Mouse (Mus musculus) heart, postnatal 10 days (tissue): ENCODE measurements around the gene Atp6ap1. TPM values are rescaled to one million over a fixed set of nuclear protein-coding genes. Genes with fewer than 3 reads are reported as not detected.

ENCODE experiments used
- DNase-seq, 2 experiments: peaks; one replicate each; pipeline ENCODE4 v3.0.0; 2021
- intact Hi-C: fragments of 180-260 bp; cut with DNase I; formaldehyde crosslinking; loops from one replicate; pipeline ENCODE4 v1.15.1; 2025
- microRNA-seq, 2 experiments: library from miRNA; unstranded; fragments of <30 nt; microRNA quantifications; one replicate each; pipeline ENCODE4 v1.2.0; 2022
- total RNA-seq, 2 experiments: library from RNA; stranded (reverse); gene quantifications; 2 replicates each; pipeline ENCODE4 v1.2.3; 2021

Atp6ap1 gene
- total RNA-seq, 2 experiments from 2014 or later = 119 to 123 TPM

DNA sequence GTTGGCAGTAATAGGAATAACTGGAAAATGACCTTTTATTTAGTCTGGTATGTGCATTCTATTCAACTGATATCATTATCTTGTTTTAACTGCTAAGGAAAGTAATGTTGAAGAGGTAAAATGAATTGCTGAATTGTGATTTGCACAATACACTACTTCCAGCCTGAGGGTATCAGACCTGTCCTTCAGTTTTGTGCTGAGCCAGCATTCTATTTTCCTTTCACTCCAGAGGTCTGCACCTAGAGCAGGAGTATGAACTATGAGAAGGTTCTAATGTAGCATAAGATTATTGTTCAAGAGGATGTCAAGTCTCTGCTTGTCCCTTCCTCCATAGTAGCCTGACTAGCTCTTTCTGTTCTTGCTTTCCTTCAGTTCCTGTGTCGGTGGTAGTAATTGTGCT lies 1.5 kb downstream of the Atp6ap1 start:
- DNase-seq = no peak
- intact Hi-C loops = no loop called here

DNA sequence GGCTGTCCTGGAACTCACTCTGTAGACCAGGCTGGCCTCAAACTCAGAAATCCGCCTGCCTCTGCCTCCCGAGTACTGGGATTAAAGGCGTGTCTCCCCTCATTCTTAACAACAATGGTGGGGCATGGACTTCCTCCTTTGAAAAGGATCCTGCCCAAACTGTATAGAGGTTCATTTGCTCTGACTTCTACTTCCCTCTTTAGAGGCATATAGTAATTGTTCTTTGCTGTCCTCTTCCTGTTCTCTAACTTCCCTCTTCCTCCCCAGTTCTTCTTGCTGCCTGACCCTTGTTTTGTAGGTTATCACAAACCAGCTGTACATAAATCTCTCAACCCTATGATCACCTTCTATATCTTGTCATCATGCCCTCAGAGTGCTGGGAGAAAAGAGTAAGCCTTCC lies 2.8 kb downstream of the Atp6ap1 start:
- no peak for DNase-seq
- intact Hi-C loops = no loop called here

DNA sequence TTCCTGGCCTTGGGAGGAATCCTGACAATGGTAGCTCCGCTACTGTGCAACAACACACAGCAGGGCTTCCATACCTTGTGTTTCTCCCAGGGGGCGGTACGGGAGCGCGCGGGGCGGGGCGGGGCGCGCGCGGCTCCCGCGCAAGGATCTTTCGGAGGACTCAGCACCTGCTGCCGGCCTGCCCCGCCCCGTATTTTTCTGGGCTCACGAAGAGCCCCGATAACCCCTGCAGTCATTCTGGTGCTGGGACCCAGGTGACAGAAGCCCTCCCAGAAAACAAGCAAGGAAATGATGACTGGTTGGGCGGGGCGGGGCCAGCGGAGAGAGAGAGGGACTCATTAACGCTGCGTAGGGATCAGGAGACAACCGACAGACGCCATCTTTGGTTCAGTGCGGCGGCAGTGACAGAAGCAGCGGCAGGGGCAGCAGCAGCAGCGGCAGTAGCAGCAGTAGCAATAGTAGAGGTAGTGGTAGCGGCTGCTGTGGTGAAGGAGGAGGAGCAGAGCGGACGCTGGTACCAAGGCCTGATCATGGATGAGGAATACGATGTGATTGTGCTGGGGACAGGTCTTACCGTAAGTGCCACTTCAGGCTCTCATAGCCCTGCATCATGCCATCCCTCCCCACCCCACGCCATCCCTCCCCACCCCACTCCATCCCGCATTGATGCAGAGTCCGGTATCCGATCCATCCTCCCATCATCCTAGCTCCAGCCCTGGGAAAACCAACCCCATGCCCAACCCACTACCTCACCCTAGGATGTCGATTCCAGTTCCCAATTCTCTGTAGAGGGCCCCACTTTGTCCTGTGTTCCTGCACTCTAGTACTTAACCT lies 8.2 kb downstream of the Atp6ap1 start, which contains the start of gene Gdi1:
TSS of gene Gdi1 (plus strand) at position 132 of the 834 bp plus-strand sequence.
- intact Hi-C loops = no loop called here
- DNase-seq = peak; percentile 79 to 82

DNA sequence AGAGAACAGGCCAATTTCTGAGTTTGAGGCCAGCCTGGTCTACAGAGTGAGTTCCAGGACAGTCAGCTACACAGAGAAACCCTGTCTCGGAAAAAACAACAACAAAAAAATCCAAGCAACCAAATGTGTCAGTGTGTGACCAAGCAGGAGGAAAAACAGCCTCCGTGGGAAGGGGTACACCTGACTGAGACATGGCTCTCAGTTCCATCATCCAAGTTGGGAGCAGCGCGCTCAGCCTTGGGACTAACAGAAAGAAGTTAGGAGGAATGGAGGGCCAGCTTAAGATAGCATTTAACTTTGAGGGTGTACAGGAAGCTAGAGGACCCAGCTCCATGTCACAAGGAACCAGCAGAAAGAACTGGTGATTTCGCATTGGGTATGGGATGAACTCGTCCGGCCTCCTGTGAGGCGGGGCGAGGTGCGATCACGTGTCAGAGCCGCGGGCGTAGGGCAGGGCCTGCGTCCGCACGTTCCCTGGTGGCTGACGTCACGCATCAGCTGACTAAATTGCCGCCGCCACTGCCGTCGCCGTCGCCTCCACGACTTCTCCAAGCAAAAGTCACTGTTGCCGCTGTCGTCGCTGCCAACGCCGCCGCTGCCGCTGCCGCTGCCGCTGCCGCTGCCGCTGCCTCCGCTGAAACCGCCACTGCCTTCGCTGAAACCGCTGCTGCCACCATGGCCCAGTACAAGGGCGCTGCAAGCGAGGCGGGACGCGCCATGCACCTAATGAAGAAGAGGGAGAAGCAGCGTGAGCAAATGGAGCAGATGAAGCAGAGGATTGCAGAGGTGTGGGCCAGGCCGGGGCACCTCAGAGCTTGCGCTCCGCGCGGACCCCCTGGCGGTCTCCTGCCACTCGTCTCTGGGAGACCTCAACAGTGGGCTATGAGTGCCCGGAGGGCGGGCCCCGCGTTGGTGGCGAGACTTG lies 15.9 kb downstream of the Atp6ap1 start, which contains the start of gene Fam50a:
TSS of gene Fam50a (plus strand) at position 494 of the 925 bp plus-strand sequence.
- peak; percentile 88 to 90 for DNase-seq
- intact Hi-C loops = loop anchor here (5.0 kb wide), 3 partner anchors 39 to 79 kb away; partner anchors contain the start of genes Fam3a, Ikbkg, Lage3 and Rpl10

DNA sequence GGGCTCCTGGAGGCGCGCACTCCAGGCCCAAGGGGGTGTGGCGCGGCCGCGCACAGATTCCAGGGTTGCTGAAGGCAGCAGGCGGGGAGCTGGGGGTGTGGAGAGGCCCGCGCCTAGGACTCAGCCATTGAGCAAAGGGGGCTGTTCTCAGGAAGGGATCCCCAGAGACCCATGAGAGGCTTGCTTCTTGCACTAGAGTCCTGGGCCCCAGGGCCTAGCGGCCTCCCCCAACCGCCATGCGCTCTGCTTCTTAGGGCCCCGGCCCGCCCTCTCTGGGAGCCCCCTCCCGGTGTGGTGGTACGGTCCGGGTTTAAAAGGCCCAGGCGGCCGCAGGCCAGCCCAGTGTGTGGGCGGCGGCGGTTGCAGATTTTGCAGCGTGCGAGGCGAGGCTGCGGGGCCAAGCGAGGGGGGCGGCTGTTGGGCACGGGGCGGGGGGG lies 31.8 kb downstream of the Atp6ap1 start, which contains the start of gene Plxna3:
TSS of gene Plxna3 (plus strand) at position 342 of the 437 bp plus-strand sequence.
- intact Hi-C loops = no loop called here
- DNase-seq = peak; percentile 70 to 73

DNA sequence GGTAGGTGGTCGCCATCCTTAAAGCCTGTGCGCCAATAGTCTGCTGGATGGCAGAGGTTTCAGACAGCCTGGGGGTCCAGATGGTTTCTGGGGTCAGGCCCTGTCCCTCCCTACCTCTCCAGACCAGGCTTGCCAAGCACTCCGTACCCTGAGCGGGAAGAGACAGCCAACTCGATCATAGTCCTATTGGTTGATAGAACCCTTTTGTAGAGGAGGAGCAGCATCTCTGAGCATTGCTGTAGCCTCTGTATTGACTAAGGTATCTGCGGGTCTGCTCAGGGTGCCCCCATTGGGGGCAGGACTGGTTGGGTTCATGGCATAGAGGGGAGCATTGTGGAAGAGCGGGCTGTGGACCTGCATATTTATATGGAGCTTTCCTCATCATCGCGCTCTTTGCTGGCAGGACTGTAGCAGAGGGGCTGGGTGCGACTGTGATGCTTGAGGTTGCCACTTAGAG lies 32.3 kb downstream of the Atp6ap1 start:
- intact Hi-C loops = no loop called here
- no peak for DNase-seq

DNA sequence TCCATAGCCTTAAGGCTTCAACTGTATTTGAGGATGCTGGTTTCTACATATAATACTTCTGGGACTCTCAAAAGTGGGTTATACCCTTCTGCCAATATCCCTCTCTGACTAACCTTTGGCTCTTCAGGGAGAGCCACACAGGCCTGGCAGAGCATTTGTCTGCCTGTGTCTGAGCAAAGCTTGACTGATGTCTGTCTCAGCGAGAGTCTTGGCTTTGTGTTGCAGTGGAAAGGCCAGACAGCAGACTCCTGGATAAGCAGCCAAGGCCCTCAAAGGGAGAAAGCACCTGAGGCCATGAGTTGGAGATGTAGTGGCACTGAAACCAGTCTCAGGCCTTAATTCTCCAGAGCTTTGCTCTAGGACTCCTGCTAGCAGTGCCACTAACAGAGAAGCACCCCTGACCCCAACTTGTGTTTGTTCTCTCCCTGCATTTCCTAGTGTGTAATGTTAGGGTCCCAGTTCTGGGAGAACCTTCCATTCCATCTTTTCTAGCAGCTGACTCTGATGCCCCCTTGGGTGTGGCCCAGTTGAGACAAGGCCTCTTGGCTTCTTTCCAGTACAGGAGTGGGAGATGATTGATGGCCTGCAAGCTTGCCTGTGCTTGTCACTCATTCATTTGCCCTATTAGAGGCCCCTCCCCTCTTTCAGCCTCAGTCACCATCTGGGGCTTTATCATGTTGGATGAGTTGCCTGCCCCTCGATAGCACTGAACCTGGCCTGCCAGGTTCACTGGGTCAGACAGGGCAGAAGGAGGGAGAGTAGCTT lies 33.5 kb downstream of the Atp6ap1 start:
- no peak for DNase-seq
- intact Hi-C loops = no loop called here

DNA sequence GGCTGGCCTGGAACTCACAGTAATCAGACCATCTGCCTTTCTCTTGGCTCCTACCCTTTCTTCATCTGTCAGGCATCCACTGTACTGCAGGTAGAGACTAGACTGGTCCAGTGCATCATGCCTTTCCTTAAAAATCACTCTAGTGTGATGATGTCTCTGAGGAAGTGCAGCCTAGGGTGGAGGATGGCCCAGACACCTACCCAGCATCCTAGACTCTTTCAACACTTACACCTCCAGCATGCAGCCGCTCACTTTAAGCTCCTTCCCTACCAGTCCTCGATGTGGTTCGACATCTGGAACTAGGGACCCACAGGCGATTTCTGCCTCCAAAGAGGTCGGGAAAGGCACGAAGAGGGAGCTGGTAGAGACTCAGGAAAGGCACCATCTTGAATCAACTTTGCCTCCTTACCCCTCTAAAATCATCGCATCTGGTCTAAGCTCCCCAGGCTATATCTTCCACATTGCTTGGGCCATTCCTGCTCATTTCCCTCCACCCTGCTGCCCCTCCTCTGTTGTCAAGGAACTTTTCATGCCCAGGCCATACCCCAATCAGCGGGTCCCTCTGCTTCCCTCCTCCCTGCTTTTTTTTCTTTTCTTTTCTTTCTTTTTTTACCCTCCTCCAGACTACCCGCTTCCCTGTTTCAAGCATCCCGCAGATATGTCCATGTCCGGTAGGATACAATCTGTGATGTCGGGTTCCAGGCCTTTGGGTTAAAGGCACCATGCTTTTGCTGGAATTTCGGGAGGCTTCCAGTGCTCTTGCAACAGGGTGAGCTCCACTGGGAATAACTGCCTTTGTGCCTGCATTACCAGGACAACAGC lies 56.0 kb downstream of the Atp6ap1 start:
- intact Hi-C loops = loop anchor here (5.0 kb wide), 1 partner anchor 41 kb away; the partner anchor contains the start of gene Fam50a
- no peak for DNase-seq

DNA sequence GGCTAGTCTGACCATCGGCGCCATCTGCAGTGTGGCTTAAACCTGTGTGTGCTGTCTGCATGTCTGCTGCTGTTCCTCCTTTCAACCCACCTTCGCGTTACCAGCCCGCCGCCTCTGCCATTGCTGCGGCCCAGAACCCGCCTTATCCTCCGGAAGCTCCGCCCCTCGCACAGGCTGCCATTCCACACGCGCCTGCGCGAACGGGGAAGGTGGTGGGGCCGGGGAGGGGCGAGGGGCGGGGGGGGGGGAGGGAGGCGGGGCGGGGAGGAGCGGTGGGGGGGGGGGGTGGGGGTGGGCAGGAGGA lies 56.5 kb downstream of the Atp6ap1 start, which contains the start of gene Lage3:
TSS of gene Lage3 (minus strand) at position 152 of the 304 bp plus-strand sequence.
- DNase-seq = peak; percentile 83 to 87
- intact Hi-C loops = loop anchor here (5.0 kb wide), 1 partner anchor 41 kb away; the partner anchor contains the start of gene Fam50a

Small RNAs within 50 kb of the gene (microRNA-seq; reads per million reads assigned to microRNA genes)
- 0.47 to 0.70 reads per million in 2 experiments for gene Mir7091
- 0 reads per million in 2 experiments for gene Mir7092

Other genes starting within 250 kb of the Atp6ap1 start
- not detected for gene Opn1mw, start 169.6 kb upstream of the Atp6ap1 start, total RNA-seq
- 10 to 100 TPM; 32.9 to 34.3 TPM for gene Mecp2, start 161.7 kb upstream of the Atp6ap1 start, total RNA-seq
- not detected for gene Tex28, start 129.3 kb upstream of the Atp6ap1 start, total RNA-seq
- gene Tktl1, start 119.8 kb upstream of the Atp6ap1 start, total RNA-seq = not detected
- 100 to 1,000 TPM; 245 TPM for gene Flna, start 47.3 kb upstream of the Atp6ap1 start, total RNA-seq
- 10 to 100 TPM; 39.7 to 47.5 TPM for gene Emd, start 42.4 kb upstream of the Atp6ap1 start, total RNA-seq
- 100 to 1,000 TPM; 247 to 291 TPM for gene Rpl10, start 26.3 kb upstream of the Atp6ap1 start, total RNA-seq
- 10 to 100 TPM; 40.4 to 44.1 TPM for gene Taz, start 15.2 kb upstream of the Atp6ap1 start, total RNA-seq
- 10 to 100 TPM; 14.7 to 17.7 TPM for gene Dnase1l1, start 14.8 kb upstream of the Atp6ap1 start, total RNA-seq
- gene Gdi1, start 7.9 kb downstream of the Atp6ap1 start, total RNA-seq = 10 to 100 TPM; 88.1 to 93.0 TPM
- 10 to 100 TPM; 29.9 to 33.9 TPM for gene Fam50a, start 15.9 kb downstream of the Atp6ap1 start, total RNA-seq
- 1 to 10 TPM; 1.8 to 2.3 TPM for gene Plxna3, start 32.0 kb downstream of the Atp6ap1 start, total RNA-seq
- gene Lage3, start 56.5 kb downstream of the Atp6ap1 start, total RNA-seq = 10 to 100 TPM; 44.3 to 45.0 TPM
- 10 to 100 TPM; 47.1 to 53.3 TPM for gene Ubl4a, start 76.1 kb downstream of the Atp6ap1 start, total RNA-seq
- 1 to 10 TPM; 7.6 to 7.8 TPM for gene Slc10a3, start 76.3 kb downstream of the Atp6ap1 start, total RNA-seq
- 10 to 100 TPM; 20.7 to 22.7 TPM for gene Fam3a, start 96.2 kb downstream of the Atp6ap1 start, total RNA-seq
- gene Ikbkg, start 96.2 kb downstream of the Atp6ap1 start, total RNA-seq = 10 to 100 TPM; 45.7 to 48.4 TPM
- gene G6pdx, start 132.1 kb downstream of the Atp6ap1 start, total RNA-seq = 10 to 100 TPM in 1 of 2 experiments, 1 to 10 TPM in 1; 9.3 to 10.4 TPM
- gene Gm6880, start 184.3 kb downstream of the Atp6ap1 start, total RNA-seq = not detected